Mouse (Mus musculus) mesoderm, embryonic 11.5 days (tissue): ENCODE results near the gene Mgat4a.

ENCODE experiments used
- DNase-seq: peaks from one replicate; pipeline ENCODE4 v3.0.0-alpha.2; 2012; ENCODE audit warnings: low read depth, low spot score

Gene Mgat4a

DNA sequence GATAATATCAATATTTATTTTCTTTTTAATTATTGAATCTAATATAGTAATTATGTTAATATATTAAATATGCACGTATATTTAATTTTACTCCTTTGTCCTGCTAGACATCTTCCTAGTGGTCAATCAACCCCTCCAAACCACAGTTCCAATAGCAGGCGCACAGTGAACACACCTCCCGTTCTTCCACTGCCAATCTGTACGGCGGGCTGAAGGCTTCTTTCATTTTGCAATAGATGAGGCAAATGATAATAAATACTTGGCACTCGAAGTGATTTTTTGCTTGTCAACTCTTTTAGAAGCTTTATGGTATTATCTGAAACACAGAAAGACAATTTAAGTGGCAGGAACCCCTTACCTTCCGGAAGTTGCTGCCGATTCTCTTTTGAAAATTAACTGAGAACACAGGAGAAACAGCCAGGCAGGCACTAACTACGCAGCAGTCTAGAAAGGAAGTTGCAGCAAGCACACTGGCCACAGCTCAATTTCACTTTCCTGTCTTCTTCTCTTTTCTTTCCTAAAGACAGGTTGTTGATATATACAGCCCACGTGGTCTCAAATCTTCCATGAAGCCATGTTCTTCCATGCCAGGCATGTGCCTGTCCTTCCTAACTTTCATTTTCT is 45.0 kb downstream of the Mgat4a start:
- DNase-seq: no peak

DNA sequence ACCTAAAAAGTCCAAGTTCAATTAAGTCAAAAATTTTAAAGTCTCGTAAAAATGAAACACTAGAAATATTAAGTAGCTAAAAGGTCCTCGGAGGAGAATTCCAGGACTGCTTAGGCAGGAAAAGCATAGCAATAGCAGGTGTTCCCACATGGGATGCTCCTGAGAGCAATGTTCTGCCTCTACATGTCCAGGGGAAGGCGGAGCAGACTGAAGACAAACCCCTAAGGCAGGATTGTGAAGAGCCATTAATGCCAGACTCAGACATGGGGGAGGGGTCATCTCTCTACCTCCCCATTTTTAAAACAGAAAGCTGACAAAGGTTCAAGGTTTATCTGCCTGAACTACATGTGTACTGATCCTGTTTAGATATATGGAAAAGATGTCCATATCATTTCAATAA is 45.7 kb downstream of the Mgat4a start:
- DNase-seq: no peak

- no peak for DNase-seq
Observed at GRCm38 (mm10) chr1:37491672-37492071, 49.1 kb downstream of the Mgat4a start.

DNA sequence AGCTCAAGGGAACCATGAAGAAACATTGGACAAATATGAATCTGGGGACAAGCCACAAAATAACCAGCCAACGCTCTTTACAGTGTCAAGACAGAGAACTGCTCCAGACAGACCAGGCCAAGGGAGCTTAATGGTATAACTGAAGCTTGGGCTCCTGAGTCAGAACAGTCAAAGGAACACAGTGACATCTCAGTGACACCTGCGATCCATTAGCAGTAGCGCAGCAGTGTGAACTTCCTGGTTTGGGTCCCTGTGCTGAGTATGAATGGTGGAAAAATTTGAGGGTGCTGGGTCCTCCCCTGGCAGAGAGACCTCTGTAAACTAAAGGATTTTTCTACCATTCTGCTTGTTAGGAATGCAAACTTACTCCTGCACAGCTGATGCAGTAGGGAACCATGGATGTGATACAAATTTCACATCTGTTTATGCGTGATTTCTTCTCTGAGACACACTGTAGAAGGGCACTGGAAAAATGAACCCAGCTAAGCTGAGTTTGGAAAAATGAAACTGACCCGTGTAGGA is 50.1 kb downstream of the Mgat4a start:
- DNase-seq: no peak

- DNase-seq: no peak
Observed at GRCm38 (mm10) chr1:37488531-37488930, 52.3 kb downstream of the Mgat4a start.

DNA sequence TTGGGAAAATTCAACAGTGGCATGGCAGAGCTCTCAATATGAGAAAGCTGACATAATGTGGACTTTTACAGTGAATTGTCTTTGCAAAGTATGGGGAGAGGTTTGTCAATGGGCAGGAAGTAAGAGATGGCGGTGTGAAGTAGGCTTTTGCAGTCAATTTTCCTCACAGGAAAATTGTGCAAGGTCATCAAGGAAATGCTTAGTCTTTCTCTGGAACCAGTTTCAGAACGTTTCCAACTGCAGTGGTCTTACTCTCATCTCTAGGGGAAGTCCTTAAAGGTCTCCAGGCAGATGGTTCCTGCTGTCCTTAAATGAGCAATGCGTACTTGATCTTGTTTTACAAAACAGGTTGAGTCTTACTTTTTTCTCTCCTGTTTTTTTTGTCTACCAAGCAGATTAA is 53.8 kb downstream of the Mgat4a start:
- no peak for DNase-seq

DNA sequence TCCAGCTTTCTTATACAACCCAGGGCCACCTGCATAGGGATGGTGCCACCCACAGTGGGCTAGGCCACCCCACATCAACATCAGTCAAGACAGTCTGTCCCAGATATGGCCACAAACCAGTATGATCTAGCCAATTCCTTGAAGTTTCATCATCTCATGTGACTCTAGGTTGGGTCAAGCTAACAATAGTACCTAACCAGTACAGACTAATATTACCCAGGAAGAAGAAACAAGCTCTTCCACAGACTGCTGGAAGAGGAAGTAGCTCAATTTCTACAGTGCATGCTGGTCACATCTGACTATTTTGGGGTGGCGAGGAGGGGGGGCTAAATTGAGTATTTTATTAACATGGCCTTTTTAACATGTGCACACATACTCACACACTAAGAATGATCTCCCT is 54.4 kb downstream of the Mgat4a start:
- DNase-seq: no peak

DNA sequence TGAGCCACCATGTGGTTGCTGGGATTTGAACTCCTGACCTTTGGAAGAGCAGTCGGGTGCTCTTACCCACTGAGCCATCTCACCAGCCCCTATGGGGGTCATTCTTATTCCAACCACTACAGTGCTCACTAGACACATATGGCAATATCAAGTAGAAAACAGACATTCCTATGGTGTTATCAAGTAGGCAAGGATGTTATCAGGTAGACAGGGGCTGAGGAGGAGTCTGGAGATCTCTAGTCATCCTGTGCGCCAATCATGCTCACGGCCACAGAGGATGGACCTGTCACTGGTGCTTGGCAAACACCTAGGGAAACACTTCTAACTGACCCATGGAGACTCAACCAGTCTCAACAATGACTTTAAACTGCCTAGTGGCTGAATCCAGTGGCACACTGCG is 56.2 kb downstream of the Mgat4a start:
- no peak for DNase-seq

DNA sequence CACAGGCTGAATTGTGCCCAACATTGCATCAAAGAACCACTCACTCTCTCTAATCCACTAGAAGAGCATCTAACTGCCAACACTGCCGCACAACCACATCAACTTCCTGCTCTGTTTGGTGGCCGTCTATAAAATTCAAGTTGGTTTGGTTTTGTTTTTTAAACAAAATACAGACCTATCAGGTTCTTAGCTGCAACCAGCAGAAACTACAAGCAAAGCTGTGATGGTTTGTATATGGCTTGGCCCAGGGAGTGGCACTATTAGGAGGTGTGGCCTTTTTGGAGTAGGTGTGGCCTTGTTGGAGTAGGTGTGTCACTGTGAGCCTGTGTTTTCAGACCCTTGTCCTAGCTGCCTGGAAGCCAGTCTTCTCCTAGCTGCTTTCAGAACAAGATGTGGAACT is 59.5 kb downstream of the Mgat4a start:
- no peak for DNase-seq

DNA sequence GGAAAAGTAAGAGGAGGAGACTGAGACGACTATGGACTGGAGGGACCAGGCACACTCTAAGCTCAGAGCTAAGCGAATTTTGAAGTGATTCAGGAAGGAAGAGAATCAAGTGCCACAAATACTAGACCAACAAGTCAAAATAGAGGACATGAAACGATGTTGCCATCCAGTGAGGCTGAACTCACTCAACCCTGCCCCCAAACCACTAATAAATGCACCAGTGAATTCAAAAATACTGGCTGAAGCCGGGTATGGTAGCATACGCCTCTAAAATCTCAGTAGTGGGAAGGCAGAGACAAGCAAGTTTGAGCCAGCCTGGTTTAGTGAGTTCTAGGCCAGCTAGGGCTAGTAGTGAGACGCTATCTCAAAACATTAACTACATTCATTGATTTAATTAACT is 60.1 kb downstream of the Mgat4a start:
- no peak for DNase-seq

DNA sequence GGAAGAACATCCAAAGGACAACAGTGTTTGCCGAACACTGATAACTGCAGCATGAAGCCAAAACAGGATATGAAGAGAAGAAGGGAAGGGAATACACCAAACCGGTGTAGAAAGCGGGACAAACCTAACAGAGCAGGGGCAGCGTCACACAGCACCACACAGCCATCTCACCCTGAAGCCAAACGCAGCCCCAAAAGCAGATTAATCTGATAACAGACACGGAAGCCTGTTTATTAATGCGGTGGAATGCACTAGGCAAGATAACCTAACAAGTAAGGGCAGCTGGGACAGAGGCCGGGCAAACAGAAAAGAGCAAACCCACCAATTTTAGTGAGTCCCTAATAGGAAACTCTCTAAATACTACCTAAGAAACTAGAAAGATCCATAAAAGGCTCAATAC is 61.1 kb downstream of the Mgat4a start:
- DNase-seq: no peak

GRCm38 (mm10) chr1:37479074-37479473 is 61.7 kb downstream of the Mgat4a start:
- no peak for DNase-seq

- DNase-seq: no peak
Observed at GRCm38 (mm10) chr1:37478416-37478815, 62.4 kb downstream of the Mgat4a start.

- DNase-seq: no peak
Observed at GRCm38 (mm10) chr1:37477928-37478327, 62.9 kb downstream of the Mgat4a start.

DNA sequence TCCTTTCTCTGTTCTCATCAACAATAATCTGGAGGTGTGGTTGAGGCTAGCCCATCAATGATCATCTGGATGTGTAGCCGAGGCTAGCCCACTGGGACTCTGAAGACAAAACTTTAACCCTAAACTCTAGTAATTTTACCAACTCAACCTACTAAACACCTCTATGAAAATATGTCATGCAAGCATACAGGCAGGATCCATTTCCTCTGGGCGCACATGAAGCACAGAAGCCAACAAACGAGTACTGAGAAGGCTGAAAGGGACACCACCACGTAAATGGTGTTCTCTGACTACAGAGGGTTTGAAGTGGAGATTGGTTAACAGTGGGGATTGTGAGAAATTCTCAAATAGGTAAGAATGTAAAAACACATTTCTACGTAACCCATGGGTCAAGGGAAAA is 63.6 kb downstream of the Mgat4a start:
- DNase-seq: no peak

GRCm38 (mm10) chr1:37475312-37475711 is 65.5 kb downstream of the Mgat4a start:
- no peak for DNase-seq

DNA sequence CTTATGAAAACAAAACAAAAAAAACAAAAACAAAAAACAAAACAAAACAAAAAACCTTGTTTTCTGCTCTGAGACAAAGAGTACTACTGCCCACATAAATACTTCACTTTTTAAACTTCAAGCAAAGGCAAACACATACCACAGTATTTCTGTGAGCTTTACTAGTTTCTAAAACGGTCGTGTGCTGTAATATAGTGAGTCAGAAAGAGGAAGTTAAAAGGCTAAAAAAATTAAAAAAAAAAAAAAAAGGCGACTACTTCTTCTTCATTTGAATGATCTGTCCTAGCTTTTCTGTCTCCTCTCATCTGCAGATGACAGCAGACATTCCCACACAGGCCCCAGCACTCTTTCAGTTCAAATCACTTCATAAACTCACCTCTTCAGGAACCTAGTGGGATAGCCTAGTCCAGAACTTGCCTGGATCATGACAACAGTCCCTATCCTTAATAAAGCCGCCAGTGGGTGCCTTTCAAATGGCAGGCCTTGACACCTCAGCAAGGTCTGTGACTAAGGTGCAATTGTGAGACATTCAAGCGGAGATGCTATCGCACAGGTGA is 66.1 kb downstream of the Mgat4a start:
- no peak for DNase-seq

GRCm38 (mm10) chr1:37474046-37474445 is 66.8 kb downstream of the Mgat4a start:
- no peak for DNase-seq

- no peak for DNase-seq
Observed at GRCm38 (mm10) chr1:37473251-37473650, 67.6 kb downstream of the Mgat4a start.

DNA sequence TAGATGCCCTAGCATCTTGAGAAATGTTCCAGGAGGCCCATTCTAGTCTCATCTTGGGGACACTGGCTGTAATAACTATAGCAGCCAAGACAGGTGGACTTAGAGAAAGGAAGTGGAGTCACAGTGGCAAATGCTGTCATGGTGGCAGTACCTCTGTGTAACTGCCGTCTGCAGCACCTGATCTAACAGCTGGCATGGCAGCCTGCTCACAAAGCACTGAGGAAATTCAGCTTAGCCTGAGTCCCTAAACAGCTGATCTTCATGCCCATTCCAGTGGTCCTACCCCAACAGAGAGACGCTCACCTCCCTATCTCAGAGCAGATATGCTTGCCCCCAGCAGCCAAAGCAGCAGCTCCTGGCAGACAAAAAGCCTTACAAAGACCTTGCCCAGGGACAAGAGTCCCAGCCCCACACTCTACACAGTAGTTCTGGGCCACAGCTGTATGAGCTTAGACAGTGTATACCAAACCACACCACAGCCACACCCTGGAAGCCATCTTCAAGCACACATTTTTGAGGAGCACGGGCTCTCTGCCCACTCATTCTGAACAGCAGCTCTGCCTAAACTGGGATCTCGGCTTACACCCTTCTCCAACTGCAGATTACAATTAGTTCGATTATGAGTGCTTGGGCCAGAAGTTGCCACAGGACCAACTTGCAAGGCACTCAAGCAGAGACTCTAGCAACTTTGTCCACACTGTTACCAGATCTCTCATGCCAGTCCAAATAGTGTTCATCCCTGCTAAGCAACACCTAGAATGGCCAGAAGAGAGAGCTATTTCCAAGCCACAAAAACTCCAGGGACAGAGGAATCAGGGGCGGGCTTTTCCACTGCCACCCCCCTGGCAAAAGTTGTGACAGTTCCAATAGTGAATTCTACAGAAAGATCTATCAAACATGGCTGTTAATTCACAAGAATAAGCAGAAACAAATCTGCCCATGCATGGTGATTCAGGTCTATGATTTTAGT is 69.4 kb downstream of the Mgat4a start:
- DNase-seq: no peak

- DNase-seq: no peak
Observed at GRCm38 (mm10) chr1:37469007-37469406, 71.8 kb downstream of the Mgat4a start.

DNA sequence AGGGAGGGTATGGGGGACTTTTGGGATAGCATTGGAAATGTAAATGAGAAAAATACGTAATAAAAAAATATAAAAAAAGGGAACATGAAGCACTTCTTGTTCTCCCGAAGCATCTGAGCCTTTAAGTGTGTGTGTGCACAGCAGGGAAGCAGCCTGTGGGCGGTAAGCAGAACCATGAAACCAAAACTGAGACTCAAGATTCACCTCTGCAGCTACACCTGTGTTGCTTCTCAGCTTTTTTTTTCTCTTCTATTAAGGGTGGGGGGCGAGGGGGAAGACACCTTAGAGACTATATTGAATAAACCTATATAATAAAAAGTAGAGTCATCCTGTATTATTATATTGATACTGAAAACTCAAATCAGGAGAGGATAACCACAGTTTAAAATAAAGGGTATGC is 73.0 kb downstream of the Mgat4a start:
- no peak for DNase-seq
